Mouse (Mus musculus): Measurements from ENCODE around the gene Dock9. TPM values are rescaled to one million over a fixed set of nuclear protein-coding genes. Genes with fewer than 3 reads are reported as not detected.
A peak's percentile ranks its signal among the peaks of the same experiment; 100 is the strongest.
"Not testable (repeated sequence)": the region's sequence is repeated elsewhere in the genome, so short reads cannot be mapped to it uniquely, and the experiment has no call there.

Gene Dock9
- polyA plus RNA-seq, 1 experiment from 2014 or later, result 11.2 TPM

GRCm38 (mm10) chr14:121694706-121695105 lies 102.9 kb downstream of the Dock9 start:
- H3K27ac ChIP-seq (replicated peaks; ENCODE audit: low read depth, low read length), result no peak overlapping the region
- H3K36me3 ChIP-seq (ENCODE audit: control insufficient read depth, insufficient read depth, low read length), result no peaks in the 10 kb centered on the region
- H3K9ac ChIP-seq (replicated peaks; ENCODE audit: low read length), result no peak overlapping the region
- no peak overlapping the region for H3K4me3 ChIP-seq (replicated peaks; ENCODE audit: low read depth, low read length)
- no peaks in the 10 kb centered on the region for H3K27me3 ChIP-seq (ENCODE audit: control insufficient read depth, insufficient read depth, low read length)
- H3K4me2 ChIP-seq (ENCODE audit: low read length), result no peak overlapping the region
- ATAC-seq (ENCODE audit: low FRiP score, low TSS enrichment) (no peak), DNase-seq (no peak)
- 91% methylated on average over 3 of the region's 3 CpGs for WGBS
- peaks cover 18% of the 10 kb centered on the region for H3K4me1 ChIP-seq (ENCODE audit: control insufficient read depth, insufficient read depth, low read length)
- no peaks in the 10 kb centered on the region for H3K9me3 ChIP-seq (ENCODE audit: control insufficient read depth, low read length)

GRCm38 (mm10) chr14:121693991-121694594 lies 103.5 kb downstream of the Dock9 start:
- no peak overlapping the region for H3K9ac ChIP-seq (replicated peaks; ENCODE audit: low read length)
- 91% methylated on average over 11 of the region's 11 CpGs for WGBS
- no peaks in the 10 kb centered on the region for H3K36me3 ChIP-seq (ENCODE audit: control insufficient read depth, insufficient read depth, low read length)
- no peaks in the 10 kb centered on the region for H3K9me3 ChIP-seq (ENCODE audit: control insufficient read depth, low read length)
- DNase-seq (no peak), ATAC-seq (ENCODE audit: low FRiP score, low TSS enrichment) (no peak)
- H3K4me1 ChIP-seq (ENCODE audit: control insufficient read depth, insufficient read depth, low read length), result peaks cover 18% of the 10 kb centered on the region
- H3K4me3 ChIP-seq (replicated peaks; ENCODE audit: low read depth, low read length), result no peak overlapping the region
- H3K27me3 ChIP-seq (ENCODE audit: control insufficient read depth, insufficient read depth, low read length), result no peaks in the 10 kb centered on the region
- no peak overlapping the region for H3K27ac ChIP-seq (replicated peaks; ENCODE audit: low read depth, low read length)
- H3K4me2 ChIP-seq (ENCODE audit: low read length), result no peak overlapping the region

GRCm38 (mm10) chr14:121689649-121690048 lies 108.0 kb downstream of the Dock9 start:
- H3K4me3 ChIP-seq (replicated peaks; ENCODE audit: low read depth, low read length); H3K4me1 ChIP-seq (ENCODE audit: control insufficient read depth, insufficient read depth, low read length); H3K36me3 ChIP-seq (ENCODE audit: control insufficient read depth, insufficient read depth, low read length); H3K9me3 ChIP-seq (ENCODE audit: control insufficient read depth, low read length); H3K27me3 ChIP-seq (ENCODE audit: control insufficient read depth, insufficient read depth, low read length); H3K4me2 ChIP-seq (ENCODE audit: low read length); DNase-seq; H3K9ac ChIP-seq (replicated peaks; ENCODE audit: low read length); H3K27ac ChIP-seq (replicated peaks; ENCODE audit: low read depth, low read length): not testable (repeated sequence)
- WGBS, result 60% methylated on average over 5 of the region's 5 CpGs
- ATAC-seq (ENCODE audit: low FRiP score, low TSS enrichment), result peak; percentile 76; the same call in 1 of the 2 replicates

- WGBS, result 19% methylated on average over 1 of the region's 1 CpGs
- H3K4me2 ChIP-seq (ENCODE audit: low read length), result no peak overlapping the region
- no peak for DNase-seq
Observed at GRCm38 (mm10) chr14:121688175-121688574, 109.5 kb downstream of the Dock9 start.

DNA sequence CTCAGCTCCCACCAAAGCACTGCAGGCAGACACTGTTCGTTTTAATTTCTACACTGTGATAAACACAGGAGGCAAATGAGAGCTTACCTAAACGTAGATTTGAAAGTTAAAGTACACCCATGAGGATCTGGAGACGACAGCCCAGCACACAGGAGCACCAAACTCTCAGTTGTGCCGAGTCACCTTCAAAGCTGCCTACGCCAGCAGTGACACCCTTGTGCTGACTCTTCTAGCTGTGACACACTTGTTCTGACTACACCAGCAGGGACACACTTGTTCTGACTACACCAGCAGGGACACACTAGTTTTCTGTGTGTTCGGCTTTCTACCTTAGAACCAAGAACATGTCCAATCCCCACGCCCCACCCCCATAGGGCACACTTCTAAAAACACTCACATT lies 110.4 kb downstream of the Dock9 start:
- H3K4me2 ChIP-seq (ENCODE audit: low read length), result no peak overlapping the region
- no peaks in the 10 kb centered on the region for H3K27me3 ChIP-seq (ENCODE audit: control insufficient read depth, insufficient read depth, low read length)
- no peaks in the 10 kb centered on the region for H3K4me1 ChIP-seq (ENCODE audit: control insufficient read depth, insufficient read depth, low read length)
- H3K4me3 ChIP-seq (replicated peaks; ENCODE audit: low read depth, low read length), result no peak overlapping the region
- no peak for DNase-seq
- no peaks in the 10 kb centered on the region for H3K9me3 ChIP-seq (ENCODE audit: control insufficient read depth, low read length)
- 87% methylated on average over 7 of the region's 7 CpGs for WGBS
- ATAC-seq (ENCODE audit: low FRiP score, low TSS enrichment), result no peak
- no peak overlapping the region for H3K27ac ChIP-seq (replicated peaks; ENCODE audit: low read depth, low read length)
- no peaks in the 10 kb centered on the region for H3K36me3 ChIP-seq (ENCODE audit: control insufficient read depth, insufficient read depth, low read length)
- no peak overlapping the region for H3K9ac ChIP-seq (replicated peaks; ENCODE audit: low read length)

More at GRCm38 (mm10) chr14:121688175-121688574, 109.5 kb downstream of the Dock9 start:
- H3K9ac ChIP-seq (replicated peaks; ENCODE audit: low read length), result no peak overlapping the region
- H3K36me3 ChIP-seq (ENCODE audit: control insufficient read depth, insufficient read depth, low read length), result no peaks in the 10 kb centered on the region
- ATAC-seq (ENCODE audit: low FRiP score, low TSS enrichment), result no peak
- no peak overlapping the region for H3K4me3 ChIP-seq (replicated peaks; ENCODE audit: low read depth, low read length)
- no peaks in the 10 kb centered on the region for H3K9me3 ChIP-seq (ENCODE audit: control insufficient read depth, low read length)
- no peaks in the 10 kb centered on the region for H3K4me1 ChIP-seq (ENCODE audit: control insufficient read depth, insufficient read depth, low read length)
- H3K27me3 ChIP-seq (ENCODE audit: control insufficient read depth, insufficient read depth, low read length), result no peaks in the 10 kb centered on the region
- H3K27ac ChIP-seq (replicated peaks; ENCODE audit: low read depth, low read length), result no peak overlapping the region

DNA sequence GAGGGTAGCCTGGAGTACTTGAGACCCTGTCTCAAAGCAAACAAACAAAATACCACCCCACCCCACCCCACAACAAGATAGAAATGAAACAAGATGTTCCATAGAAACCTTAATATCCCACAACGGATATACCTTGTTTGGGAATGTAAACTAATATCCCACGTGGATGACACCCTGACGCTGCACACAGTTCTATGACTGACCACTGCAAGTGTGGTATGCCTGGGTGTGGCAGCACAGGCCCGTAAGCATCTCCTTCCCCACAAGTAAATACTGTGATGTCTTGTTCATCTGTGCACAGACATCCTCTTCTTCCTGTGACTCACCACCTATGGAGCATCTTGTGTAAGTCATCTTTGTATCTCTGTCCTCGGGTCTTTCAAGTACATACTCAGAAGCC lies 118.7 kb downstream of the Dock9 start:
- H3K9ac ChIP-seq (replicated peaks; ENCODE audit: low read length), result no peak overlapping the region
- no peaks in the 10 kb centered on the region for H3K27me3 ChIP-seq (ENCODE audit: control insufficient read depth, insufficient read depth, low read length)
- ATAC-seq (ENCODE audit: low FRiP score, low TSS enrichment), result no peak
- no peaks in the 10 kb centered on the region for H3K36me3 ChIP-seq (ENCODE audit: control insufficient read depth, insufficient read depth, low read length)
- no peak overlapping the region for H3K4me2 ChIP-seq (ENCODE audit: low read length)
- whole genome bisulfite sequencing, result 89% methylated on average over 5 of the region's 5 CpGs
- no peaks in the 10 kb centered on the region for H3K4me1 ChIP-seq (ENCODE audit: control insufficient read depth, insufficient read depth, low read length)
- no peak overlapping the region for H3K27ac ChIP-seq (replicated peaks; ENCODE audit: low read depth, low read length)
- no peaks in the 10 kb centered on the region for H3K9me3 ChIP-seq (ENCODE audit: control insufficient read depth, low read length)
- no peak for DNase-seq
- no peak overlapping the region for H3K4me3 ChIP-seq (replicated peaks; ENCODE audit: low read depth, low read length)

DNA sequence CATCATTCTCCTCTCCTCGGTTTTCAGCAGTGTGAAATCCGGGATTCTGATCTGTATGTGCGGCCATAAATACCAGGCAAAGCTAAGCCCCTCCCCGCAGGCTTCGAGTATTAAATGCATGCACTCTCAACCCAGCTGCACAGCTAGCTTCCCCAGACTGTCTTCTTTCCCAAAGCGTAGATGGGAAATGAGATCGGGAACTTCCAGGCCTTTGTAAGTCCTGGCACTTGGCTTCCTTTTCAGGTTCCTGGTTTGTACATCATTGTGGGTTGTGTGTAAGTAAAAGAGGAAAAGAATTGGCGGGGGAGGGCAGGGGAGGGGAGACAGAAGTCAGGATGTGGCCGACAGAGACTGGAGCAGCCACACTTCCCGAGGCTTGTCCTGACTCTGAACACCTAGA lies 119.2 kb downstream of the Dock9 start:
- Histone ChIP-seq H3K36me3 (ENCODE audit: control insufficient read depth, insufficient read depth, low read length) (no peaks in the 10 kb centered on the region), H3K4me2 (ENCODE audit: low read length) (no peak overlapping the region), H3K9me3 (ENCODE audit: control insufficient read depth, low read length) (no peaks in the 10 kb centered on the region), H3K4me3 (replicated peaks; ENCODE audit: low read depth, low read length) (no peak overlapping the region), H3K27me3 (ENCODE audit: control insufficient read depth, insufficient read depth, low read length) (no peaks in the 10 kb centered on the region), H3K27ac (replicated peaks; ENCODE audit: low read depth, low read length) (no peak overlapping the region), H3K4me1 (ENCODE audit: control insufficient read depth, insufficient read depth, low read length) (no peaks in the 10 kb centered on the region), H3K9ac (replicated peaks; ENCODE audit: low read length) (no peak overlapping the region)
- WGBS, result 78% methylated on average over 10 of the region's 10 CpGs
- no peak for ATAC-seq (ENCODE audit: low FRiP score, low TSS enrichment)
- no peak for DNase-seq

GRCm38 (mm10) chr14:121676596-121677330 lies 120.9 kb downstream of the Dock9 start:
- Histone ChIP-seq H3K4me1 (ENCODE audit: control insufficient read depth, insufficient read depth, low read length) (no peaks in the 10 kb centered on the region), H3K27ac (replicated peaks; ENCODE audit: low read depth, low read length) (no peak overlapping the region), H3K9ac (replicated peaks; ENCODE audit: low read length) (no peak overlapping the region), H3K27me3 (ENCODE audit: control insufficient read depth, insufficient read depth, low read length) (no peaks in the 10 kb centered on the region), H3K4me3 (replicated peaks; ENCODE audit: low read depth, low read length) (no peak overlapping the region), H3K4me2 (ENCODE audit: low read length) (no peak overlapping the region), H3K36me3 (ENCODE audit: control insufficient read depth, insufficient read depth, low read length) (no peaks in the 10 kb centered on the region), H3K9me3 (ENCODE audit: control insufficient read depth, low read length) (no peaks in the 10 kb centered on the region)
- WGBS, result 88% methylated on average over 11 of the region's 11 CpGs
- no peak for ATAC-seq (ENCODE audit: low FRiP score, low TSS enrichment)
- no peak for DNase-seq

DNA sequence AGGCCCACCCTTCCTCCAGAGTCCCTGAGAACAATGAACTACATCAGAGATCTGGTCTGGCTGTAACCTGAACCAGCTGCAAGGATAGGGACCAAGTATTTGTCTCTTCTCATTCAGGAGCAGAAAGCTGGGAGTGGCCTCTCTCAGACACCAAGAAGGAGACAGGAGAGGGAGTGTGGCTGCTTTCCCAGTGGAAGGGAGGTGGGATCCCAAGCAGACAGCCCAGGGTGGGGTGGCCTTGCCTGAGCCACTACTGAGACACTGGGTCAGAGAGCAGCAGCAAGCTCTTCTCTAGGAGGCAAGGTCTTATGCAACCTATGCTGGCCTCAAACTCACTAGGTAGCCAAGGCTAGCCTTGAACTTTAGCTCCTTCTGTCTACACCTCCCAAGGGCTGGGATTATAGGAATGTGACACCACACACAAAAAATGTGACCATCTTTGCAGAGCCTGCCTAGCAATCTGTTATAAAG lies 121.5 kb downstream of the Dock9 start:
- no peak for DNase-seq
- no peak overlapping the region for H3K4me3 ChIP-seq (replicated peaks; ENCODE audit: low read depth, low read length)
- no peak overlapping the region for H3K4me2 ChIP-seq (ENCODE audit: low read length)
- no peaks in the 10 kb centered on the region for H3K36me3 ChIP-seq (ENCODE audit: control insufficient read depth, insufficient read depth, low read length)
- ATAC-seq (ENCODE audit: low FRiP score, low TSS enrichment), result no peak
- H3K4me1 ChIP-seq (ENCODE audit: control insufficient read depth, insufficient read depth, low read length), result no peaks in the 10 kb centered on the region
- H3K27me3 ChIP-seq (ENCODE audit: control insufficient read depth, insufficient read depth, low read length), result no peaks in the 10 kb centered on the region
- no peak overlapping the region for H3K9ac ChIP-seq (replicated peaks; ENCODE audit: low read length)
- H3K27ac ChIP-seq (replicated peaks; ENCODE audit: low read depth, low read length), result no peak overlapping the region
- no peaks in the 10 kb centered on the region for H3K9me3 ChIP-seq (ENCODE audit: control insufficient read depth, low read length)

All from midbrain, embryonic 14.5 days (tissue).